Mouse (Mus musculus): ENCODE measurements at regions not wholly inside any gene's neighbourhood (a gene's known extent, or its start where the extent isn't known, plus 50 kb on each side); places are given as distances from the start of the nearest gene placed in this dataset.

- Histone ChIP-seq H3K4me1 (ENCODE audit: control insufficient read depth, insufficient read depth, low read length) (peaks cover 6% of the 10 kb centered on the region; the same call in 1 of the 2 replicates), H3K27ac (ENCODE audit: insufficient read depth, low read depth, low read length) (no peak overlapping the region), H3K4me3 (ENCODE audit: insufficient read depth, low read length) (no peak overlapping the region)
- TF ChIP-seq CTCF (IDR thresholded peaks at IDR 0.05; ENCODE audit: low read depth, low read length): no peak
- no peak for TF ChIP-seq POLR2A (IDR thresholded peaks at IDR 0.05; ENCODE audit: borderline replicate concordance, low read depth, low read length)
Measured at GRCm38 (mm10) chr13:51979301-51979977, 133.0 kb downstream of the Gadd45g start.

- no peak overlapping the region for H3K27ac ChIP-seq (ENCODE audit: insufficient read depth, low read depth, low read length)
- TF ChIP-seq CTCF (IDR thresholded peaks at IDR 0.05; ENCODE audit: low read depth, low read length) (no peak), POLR2A (IDR thresholded peaks at IDR 0.05; ENCODE audit: borderline replicate concordance, low read depth, low read length) (no peak)
- H3K4me1 ChIP-seq (ENCODE audit: control insufficient read depth, insufficient read depth, low read length): peaks cover 6% of the 10 kb centered on the region; the same call in 1 of the 2 replicates
- no peak overlapping the region for H3K4me3 ChIP-seq (ENCODE audit: insufficient read depth, low read length)
Measured at GRCm38 (mm10) chr13:51980344-51980743, 133.9 kb downstream of the Gadd45g start.

- Histone ChIP-seq H3K4me3 (ENCODE audit: insufficient read depth, low read length) (no peak overlapping the region), H3K27ac (ENCODE audit: insufficient read depth, low read depth, low read length) (no peak overlapping the region), H3K4me1 (ENCODE audit: control insufficient read depth, insufficient read depth, low read length) (no peaks in the 10 kb centered on the region)
- TF ChIP-seq CTCF (IDR thresholded peaks at IDR 0.05; ENCODE audit: low read depth, low read length) (no peak), POLR2A (IDR thresholded peaks at IDR 0.05; ENCODE audit: borderline replicate concordance, low read depth, low read length) (no peak)
Measured at GRCm38 (mm10) chr13:51983002-51983401, 136.5 kb downstream of the Gadd45g start.

GRCm38 (mm10) chr13:51983575-51983974 is 137.1 kb downstream of the Gadd45g start:
- H3K4me1 ChIP-seq (ENCODE audit: control insufficient read depth, insufficient read depth, low read length): no peaks in the 10 kb centered on the region
- H3K27ac ChIP-seq (ENCODE audit: insufficient read depth, low read depth, low read length): no peak overlapping the region
- H3K4me3 ChIP-seq (ENCODE audit: insufficient read depth, low read length): no peak overlapping the region
- TF ChIP-seq POLR2A (IDR thresholded peaks at IDR 0.05; ENCODE audit: borderline replicate concordance, low read depth, low read length): no peak
- TF ChIP-seq CTCF (IDR thresholded peaks at IDR 0.05; ENCODE audit: low read depth, low read length): no peak

- peaks cover 6% of the 10 kb centered on the region for H3K4me1 ChIP-seq (ENCODE audit: control insufficient read depth, insufficient read depth, low read length)
- no peak overlapping the region for H3K4me3 ChIP-seq (ENCODE audit: insufficient read depth, low read length)
- TF ChIP-seq CTCF (IDR thresholded peaks at IDR 0.05; ENCODE audit: low read depth, low read length): no peak
- TF ChIP-seq POLR2A (IDR thresholded peaks at IDR 0.05; ENCODE audit: borderline replicate concordance, low read depth, low read length): no peak
- H3K27ac ChIP-seq (ENCODE audit: insufficient read depth, low read depth, low read length): no peak overlapping the region
Measured at GRCm38 (mm10) chr13:51991339-51991738, 144.9 kb downstream of the Gadd45g start.

GRCm38 (mm10) chr13:51992878-51993277 is 146.4 kb downstream of the Gadd45g start:
- TF ChIP-seq CTCF (IDR thresholded peaks at IDR 0.05; ENCODE audit: low read depth, low read length) (no peak), POLR2A (IDR thresholded peaks at IDR 0.05; ENCODE audit: borderline replicate concordance, low read depth, low read length) (no peak)
- H3K4me3 ChIP-seq (ENCODE audit: insufficient read depth, low read length): no peak overlapping the region
- H3K4me1 ChIP-seq (ENCODE audit: control insufficient read depth, insufficient read depth, low read length): peaks cover 11% of the 10 kb centered on the region
- H3K27ac ChIP-seq (ENCODE audit: insufficient read depth, low read depth, low read length): no peak overlapping the region

- H3K4me3 ChIP-seq (ENCODE audit: insufficient read depth, low read length): no peak overlapping the region
- no peak overlapping the region for H3K27ac ChIP-seq (ENCODE audit: insufficient read depth, low read depth, low read length)
- TF ChIP-seq POLR2A (IDR thresholded peaks at IDR 0.05; ENCODE audit: borderline replicate concordance, low read depth, low read length) (no peak), CTCF (IDR thresholded peaks at IDR 0.05; ENCODE audit: low read depth, low read length) (no peak)
- H3K4me1 ChIP-seq (ENCODE audit: control insufficient read depth, insufficient read depth, low read length): peaks cover 11% of the 10 kb centered on the region
Measured at GRCm38 (mm10) chr13:51996163-51996562, 149.7 kb downstream of the Gadd45g start.

- Histone ChIP-seq H3K4me3 (ENCODE audit: insufficient read depth, low read length) (no peak overlapping the region), H3K27ac (ENCODE audit: insufficient read depth, low read depth, low read length) (no peak overlapping the region), H3K4me1 (ENCODE audit: control insufficient read depth, insufficient read depth, low read length) (peaks cover 11% of the 10 kb centered on the region)
- TF ChIP-seq CTCF (IDR thresholded peaks at IDR 0.05; ENCODE audit: low read depth, low read length) (no peak), POLR2A (IDR thresholded peaks at IDR 0.05; ENCODE audit: borderline replicate concordance, low read depth, low read length) (no peak)
Measured at GRCm38 (mm10) chr13:51998542-51998941, 152.1 kb downstream of the Gadd45g start.

GRCm38 (mm10) chr13:52001811-52002210 is 155.3 kb downstream of the Gadd45g start:
- TF ChIP-seq CTCF (IDR thresholded peaks at IDR 0.05; ENCODE audit: low read depth, low read length) (no peak), POLR2A (IDR thresholded peaks at IDR 0.05; ENCODE audit: borderline replicate concordance, low read depth, low read length) (no peak)
- H3K4me1 ChIP-seq (ENCODE audit: control insufficient read depth, insufficient read depth, low read length): no peaks in the 10 kb centered on the region
- H3K27ac ChIP-seq (ENCODE audit: insufficient read depth, low read depth, low read length): no peak overlapping the region
- H3K4me3 ChIP-seq (ENCODE audit: insufficient read depth, low read length): no peak overlapping the region

- TF ChIP-seq POLR2A (IDR thresholded peaks at IDR 0.05; ENCODE audit: borderline replicate concordance, low read depth, low read length) (no peak), CTCF (IDR thresholded peaks at IDR 0.05; ENCODE audit: low read depth, low read length) (no peak)
- Histone ChIP-seq H3K4me3 (ENCODE audit: insufficient read depth, low read length) (no peak overlapping the region), H3K4me1 (ENCODE audit: control insufficient read depth, insufficient read depth, low read length) (no peaks in the 10 kb centered on the region), H3K27ac (ENCODE audit: insufficient read depth, low read depth, low read length) (no peak overlapping the region)
Measured at GRCm38 (mm10) chr13:52003946-52004539, 157.6 kb downstream of the Gadd45g start.
